Mouse (Mus musculus) liver, embryonic 14.5 days (tissue): ENCODE data around the gene Iqschfp.

ENCODE experiments used
- CTCF ChIP-seq: IDR thresholded peaks from 2 replicates; pipeline ENCODE4 v1.5.1; 2016; ENCODE audit warnings: antibody characterized with exemption, low read depth, control low read depth
- EP300 ChIP-seq: IDR thresholded peaks from 2 replicates; pipeline ENCODE4 v1.6.1; 2016; ENCODE audit warnings: antibody characterized with exemption, low read depth

DNA sequence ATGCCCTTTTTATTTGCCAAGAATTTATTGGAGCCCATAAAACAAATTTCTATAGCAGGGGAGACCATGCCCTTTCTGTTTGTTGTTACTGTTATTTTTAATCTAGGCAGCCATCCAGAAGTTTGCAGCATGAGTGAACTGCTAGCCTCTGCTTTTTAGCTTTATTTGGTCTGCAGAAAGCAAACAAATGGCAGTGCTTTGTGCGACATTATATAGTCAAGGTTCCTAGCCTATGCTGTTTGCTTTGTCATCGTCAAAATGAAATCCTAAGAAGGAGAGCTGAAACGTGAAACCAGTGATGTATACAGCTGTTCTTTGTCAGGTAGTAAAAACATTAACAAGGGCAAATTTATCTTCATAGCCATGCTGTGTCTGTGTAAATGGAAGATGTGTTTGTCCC lies 459.4 kb downstream of the Iqschfp start:
- TF ChIP-seq CTCF (no peak), EP300 (no peak)
